Mouse (Mus musculus): ENCODE measurements at regions not wholly inside any gene's neighbourhood (a gene's known extent, or its start where the extent isn't known, plus 50 kb on each side); places are given as distances from the start of the nearest gene placed in this dataset.

DNA sequence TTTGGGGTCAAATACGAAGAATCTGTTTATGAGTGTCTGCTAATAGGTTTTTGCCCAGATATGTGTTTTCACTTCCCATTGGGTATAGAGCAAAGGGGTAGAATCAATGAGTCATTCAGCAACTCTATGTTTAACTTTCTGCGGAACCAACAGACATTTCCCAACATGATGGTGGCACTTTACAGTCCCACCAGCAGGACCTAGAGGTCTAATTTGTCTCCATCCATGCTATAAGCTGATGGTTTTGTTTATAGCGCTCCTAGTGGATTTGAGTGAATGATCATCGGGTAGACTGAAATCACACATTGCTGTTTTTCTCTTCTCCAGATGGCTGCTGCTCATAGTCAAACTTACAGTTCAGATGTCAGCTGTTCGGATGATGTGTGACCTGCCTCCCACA, 99.7 kb upstream of the Arid5b start:
- no peak for ATAC-seq (ENCODE audit: insufficient number of reproducible peaks, low FRiP score, low TSS enrichment, low read depth)
- Histone ChIP-seq H3K4me2 (ENCODE audit: low read depth, severe bottlenecking) (no peak overlapping the region), H3K9ac (ENCODE audit: low read length) (no peak overlapping the region), H3K4me1 (ENCODE audit: control insufficient read depth, insufficient read depth, low read length) (no peaks in the 10 kb centered on the region), H3K27ac (replicated peaks; ENCODE audit: low read depth, low read length) (no peak overlapping the region), H3K4me3 (ENCODE audit: low read depth, low read length) (no peak overlapping the region), H3K9me3 (ENCODE audit: control insufficient read depth, low read length) (no peaks in the 10 kb centered on the region), H3K36me3 (ENCODE audit: control insufficient read depth, insufficient read depth, low read length) (no peaks in the 10 kb centered on the region), H3K27me3 (ENCODE audit: control insufficient read depth, insufficient read depth, low read length) (no peaks in the 10 kb centered on the region)
- DNase-seq (ENCODE audit: low spot score): no peak
- WGBS: 93% methylated on average over 5 of the region's 5 CpGs

DNA sequence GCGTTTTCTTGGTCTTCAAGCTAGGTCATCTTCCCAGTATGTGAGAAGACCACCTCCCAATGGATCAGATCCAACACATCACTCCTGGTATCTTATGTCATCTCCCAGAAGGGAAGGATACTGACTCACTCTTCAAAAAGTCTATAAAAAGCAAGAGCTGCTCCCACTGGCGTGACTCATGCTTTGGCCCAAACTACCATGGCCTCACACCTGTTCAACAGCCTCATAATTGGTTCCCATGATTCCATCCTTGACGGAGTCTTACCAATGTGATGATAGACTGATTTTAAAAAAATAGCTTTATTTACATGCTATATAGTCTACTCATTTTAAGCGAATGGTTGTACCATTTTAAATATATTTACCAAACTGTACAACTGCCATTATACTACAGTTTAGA, 98.9 kb upstream of the Arid5b start:
- Histone ChIP-seq H3K4me3 (ENCODE audit: low read depth, low read length) (no peak overlapping the region), H3K9ac (ENCODE audit: low read length) (no peak overlapping the region), H3K27ac (replicated peaks; ENCODE audit: low read depth, low read length) (no peak overlapping the region), H3K9me3 (ENCODE audit: control insufficient read depth, low read length) (no peaks in the 10 kb centered on the region), H3K4me2 (ENCODE audit: low read depth, severe bottlenecking) (no peak overlapping the region), H3K4me1 (ENCODE audit: control insufficient read depth, insufficient read depth, low read length) (no peaks in the 10 kb centered on the region), H3K36me3 (ENCODE audit: control insufficient read depth, insufficient read depth, low read length) (no peaks in the 10 kb centered on the region), H3K27me3 (ENCODE audit: control insufficient read depth, insufficient read depth, low read length) (no peaks in the 10 kb centered on the region)
- 95% methylated on average over 4 of the region's 4 CpGs for WGBS
- ATAC-seq (ENCODE audit: insufficient number of reproducible peaks, low FRiP score, low TSS enrichment, low read depth) (no peak), DNase-seq (ENCODE audit: low spot score) (no peak)

DNA sequence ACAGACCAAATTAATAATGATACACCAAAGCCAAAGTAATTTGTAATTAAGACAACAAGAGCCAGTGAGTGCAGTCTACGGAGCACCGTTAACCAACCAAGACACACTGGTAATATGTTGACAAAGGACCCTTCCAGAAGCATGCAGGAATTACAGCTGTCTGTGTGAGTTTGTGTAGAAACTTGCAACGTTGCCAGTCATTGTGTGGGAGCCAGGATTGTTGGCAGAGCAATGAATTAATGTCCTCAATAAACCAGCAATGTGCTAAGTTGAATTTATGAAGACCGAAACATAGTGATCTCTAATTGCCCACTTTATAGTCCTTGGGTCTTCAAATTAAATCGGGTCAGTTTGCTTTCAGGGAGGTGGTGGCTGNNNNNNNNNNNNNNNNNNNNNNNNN, 95.3 kb upstream of the Arid5b start:
- Histone ChIP-seq H3K36me3 (ENCODE audit: control insufficient read depth, insufficient read depth, low read length) (no peaks in the 10 kb centered on the region), H3K4me3 (ENCODE audit: low read depth, low read length) (no peak overlapping the region), H3K27me3 (ENCODE audit: control insufficient read depth, insufficient read depth, low read length) (no peaks in the 10 kb centered on the region), H3K9ac (ENCODE audit: low read length) (no peak overlapping the region), H3K27ac (replicated peaks; ENCODE audit: low read depth, low read length) (no peak overlapping the region), H3K4me2 (ENCODE audit: low read depth, severe bottlenecking) (no peak overlapping the region), H3K4me1 (ENCODE audit: control insufficient read depth, insufficient read depth, low read length) (no peaks in the 10 kb centered on the region), H3K9me3 (ENCODE audit: control insufficient read depth, low read length) (no peaks in the 10 kb centered on the region)
- 77% methylated on average over 5 of the region's 5 CpGs for WGBS
- no peak for DNase-seq (ENCODE audit: low spot score)
- ATAC-seq (ENCODE audit: insufficient number of reproducible peaks, low FRiP score, low TSS enrichment, low read depth): no peak

DNA sequence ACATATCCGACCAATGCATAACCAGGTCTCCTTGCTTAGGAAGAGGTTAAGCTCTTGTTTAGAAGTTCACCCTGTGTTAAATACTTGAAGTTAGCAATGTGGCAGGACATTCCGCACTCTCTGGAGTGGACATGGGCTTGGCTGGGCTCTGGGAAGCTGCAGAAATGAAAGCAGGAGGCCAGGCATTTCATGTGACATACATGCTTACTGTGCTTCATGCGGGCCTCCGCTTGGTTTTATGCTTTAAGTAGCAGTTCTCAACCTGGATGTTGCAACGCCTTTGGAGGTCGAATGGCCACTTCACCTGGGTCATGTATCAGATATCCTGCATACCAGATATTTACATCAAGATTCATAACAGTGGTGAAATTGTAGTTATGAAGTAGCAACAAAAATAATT, 93.2 kb upstream of the Arid5b start:
- Histone ChIP-seq H3K27me3 (ENCODE audit: control insufficient read depth, insufficient read depth, low read length) (no peaks in the 10 kb centered on the region), H3K4me1 (ENCODE audit: control insufficient read depth, insufficient read depth, low read length) (no peaks in the 10 kb centered on the region), H3K9me3 (ENCODE audit: control insufficient read depth, low read length) (no peaks in the 10 kb centered on the region), H3K27ac (replicated peaks; ENCODE audit: low read depth, low read length) (no peak overlapping the region), H3K4me3 (ENCODE audit: low read depth, low read length) (no peak overlapping the region), H3K4me2 (ENCODE audit: low read depth, severe bottlenecking) (no peak overlapping the region), H3K9ac (ENCODE audit: low read length) (no peak overlapping the region), H3K36me3 (ENCODE audit: control insufficient read depth, insufficient read depth, low read length) (no peaks in the 10 kb centered on the region)
- DNase-seq (ENCODE audit: low spot score): no peak
- WGBS: 92% methylated on average over 6 of the region's 6 CpGs
- no peak for ATAC-seq (ENCODE audit: insufficient number of reproducible peaks, low FRiP score, low TSS enrichment, low read depth)

DNA sequence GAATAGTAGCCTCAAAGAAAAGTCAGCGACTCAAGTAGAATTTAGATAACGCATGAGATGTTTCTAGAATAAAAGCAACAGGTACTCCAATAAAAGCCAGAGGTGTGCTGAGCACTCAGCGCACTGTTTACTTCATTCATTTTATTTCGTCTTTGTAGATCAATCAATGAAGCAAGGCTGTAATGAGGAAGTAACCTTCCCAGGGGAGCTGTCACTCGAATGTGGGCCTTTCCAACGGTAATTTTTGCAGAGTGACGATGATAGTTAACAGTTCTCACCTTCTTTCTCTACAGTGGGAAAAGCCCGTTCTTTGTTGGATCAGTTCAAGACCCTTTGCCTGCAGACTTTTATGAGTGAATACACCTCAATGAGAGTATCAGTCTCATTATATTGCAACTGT, 92.4 kb upstream of the Arid5b start:
- Histone ChIP-seq H3K27ac (replicated peaks; ENCODE audit: low read depth, low read length) (no peak overlapping the region), H3K9ac (ENCODE audit: low read length) (no peak overlapping the region), H3K9me3 (ENCODE audit: control insufficient read depth, low read length) (no peaks in the 10 kb centered on the region), H3K36me3 (ENCODE audit: control insufficient read depth, insufficient read depth, low read length) (no peaks in the 10 kb centered on the region), H3K4me3 (ENCODE audit: low read depth, low read length) (no peak overlapping the region), H3K4me1 (ENCODE audit: control insufficient read depth, insufficient read depth, low read length) (no peaks in the 10 kb centered on the region), H3K4me2 (ENCODE audit: low read depth, severe bottlenecking) (no peak overlapping the region), H3K27me3 (ENCODE audit: control insufficient read depth, insufficient read depth, low read length) (no peaks in the 10 kb centered on the region)
- ATAC-seq (ENCODE audit: insufficient number of reproducible peaks, low FRiP score, low TSS enrichment, low read depth) (no peak), DNase-seq (ENCODE audit: low spot score) (no peak)
- WGBS: 86% methylated on average over 8 of the region's 8 CpGs

DNA sequence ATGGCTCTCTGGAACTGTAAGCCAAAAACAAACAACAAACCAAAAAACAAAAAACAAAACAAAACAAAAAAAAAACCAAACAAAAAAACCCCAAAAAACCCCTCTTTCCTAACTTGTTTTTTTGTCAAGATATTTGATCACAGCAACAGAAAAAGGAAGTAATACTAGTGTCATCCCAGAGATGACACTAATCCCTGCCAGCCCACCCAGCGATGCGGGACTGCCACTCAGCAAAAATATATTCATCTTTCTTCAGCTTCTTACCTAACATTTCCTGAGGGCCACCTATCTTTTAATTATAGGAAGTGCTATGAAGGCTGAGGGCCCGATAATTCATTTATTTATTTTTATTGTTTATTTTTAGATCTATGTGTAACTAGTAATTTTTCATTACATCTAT, 88.3 kb upstream of the Arid5b start:
- Histone ChIP-seq H3K9ac (ENCODE audit: low read length) (no peak overlapping the region), H3K4me1 (ENCODE audit: control insufficient read depth, insufficient read depth, low read length) (no peaks in the 10 kb centered on the region), H3K27ac (replicated peaks; ENCODE audit: low read depth, low read length) (no peak overlapping the region), H3K27me3 (ENCODE audit: control insufficient read depth, insufficient read depth, low read length) (no peaks in the 10 kb centered on the region), H3K36me3 (ENCODE audit: control insufficient read depth, insufficient read depth, low read length) (no peaks in the 10 kb centered on the region), H3K4me2 (ENCODE audit: low read depth, severe bottlenecking) (no peak overlapping the region), H3K9me3 (ENCODE audit: control insufficient read depth, low read length) (no peaks in the 10 kb centered on the region), H3K4me3 (ENCODE audit: low read depth, low read length) (no peak overlapping the region)
- ATAC-seq (ENCODE audit: insufficient number of reproducible peaks, low FRiP score, low TSS enrichment, low read depth) (no peak), DNase-seq (ENCODE audit: low spot score) (no peak)
- WGBS: 97% methylated on average over 3 of the region's 3 CpGs

DNA sequence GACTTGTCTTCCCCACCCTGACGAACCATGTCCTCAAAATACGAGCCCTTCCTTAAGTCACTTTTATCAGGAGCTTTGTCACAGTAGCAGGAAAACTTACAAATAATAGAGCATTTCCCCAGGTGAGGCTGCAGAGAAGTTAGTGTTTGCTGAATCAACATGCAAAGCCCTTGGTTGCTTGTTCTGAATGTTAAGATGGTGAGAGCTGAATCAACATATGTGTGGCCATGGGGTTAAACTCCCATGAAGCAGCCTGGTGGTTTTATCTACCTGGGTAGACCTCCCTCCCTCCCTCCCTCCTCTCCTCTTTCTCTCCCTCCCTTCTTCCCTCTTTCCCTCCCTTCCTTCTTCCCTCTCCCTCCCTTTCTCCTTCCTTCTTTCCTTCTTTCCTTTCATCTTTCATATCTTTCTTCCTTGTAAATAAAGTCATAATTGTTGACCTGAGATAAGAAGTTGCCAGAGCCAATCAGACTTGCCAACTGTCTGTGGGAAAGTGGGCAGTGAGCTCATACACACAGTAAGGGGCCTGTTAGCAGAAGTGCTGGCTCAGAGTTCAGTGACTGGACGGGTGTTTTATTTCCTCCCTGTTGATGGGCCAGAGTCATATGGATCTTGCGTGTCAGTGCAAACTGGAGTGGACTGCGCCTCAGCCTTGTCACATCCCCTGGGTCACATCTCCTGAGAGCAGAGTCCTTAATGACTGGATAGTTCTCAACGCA, 82.4 kb upstream of the Arid5b start:
- Histone ChIP-seq H3K36me3 (ENCODE audit: control insufficient read depth, insufficient read depth, low read length) (no peaks in the 10 kb centered on the region), H3K9me3 (ENCODE audit: control insufficient read depth, low read length) (no peaks in the 10 kb centered on the region), H3K27ac (replicated peaks; ENCODE audit: low read depth, low read length) (no peak overlapping the region), H3K27me3 (ENCODE audit: control insufficient read depth, insufficient read depth, low read length) (no peaks in the 10 kb centered on the region), H3K4me3 (ENCODE audit: low read depth, low read length) (no peak overlapping the region), H3K4me1 (ENCODE audit: control insufficient read depth, insufficient read depth, low read length) (no peaks in the 10 kb centered on the region), H3K4me2 (ENCODE audit: low read depth, severe bottlenecking) (no peak overlapping the region), H3K9ac (ENCODE audit: low read length) (no peak overlapping the region)
- DNase-seq (ENCODE audit: low spot score): no peak
- WGBS: 83% methylated on average over 6 of the region's 6 CpGs
- ATAC-seq (ENCODE audit: insufficient number of reproducible peaks, low FRiP score, low TSS enrichment, low read depth): no peak

DNA sequence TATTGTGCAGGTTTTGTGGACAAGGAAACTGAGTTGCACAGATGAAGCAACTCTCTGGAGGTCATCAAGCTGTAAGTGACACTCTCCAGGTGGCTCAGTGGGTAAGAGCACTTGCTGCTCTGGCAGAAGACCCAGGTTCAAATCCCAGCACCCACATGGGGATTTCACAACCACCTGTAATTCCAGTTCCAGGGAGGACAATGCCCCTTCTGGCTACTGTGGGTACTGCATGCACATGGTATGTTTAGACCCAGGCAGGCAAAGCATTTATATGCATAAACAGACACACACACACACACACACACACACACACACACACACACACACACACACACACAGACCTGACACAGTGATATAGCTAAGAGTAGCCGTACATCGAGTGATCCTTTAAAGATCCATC, 80.6 kb upstream of the Arid5b start:
- H3K4me3 ChIP-seq (ENCODE audit: low read depth, low read length): no peak overlapping the region
- H3K27me3 ChIP-seq (ENCODE audit: control insufficient read depth, insufficient read depth, low read length): no peaks in the 10 kb centered on the region
- no peak overlapping the region for H3K27ac ChIP-seq (replicated peaks; ENCODE audit: low read depth, low read length)
- 94% methylated on average over 2 of the region's 2 CpGs for WGBS
- no peak for DNase-seq (ENCODE audit: low spot score)
- no peak for ATAC-seq (ENCODE audit: insufficient number of reproducible peaks, low FRiP score, low TSS enrichment, low read depth)
- no peaks in the 10 kb centered on the region; the same call in 1 of the 2 replicates for H3K4me1 ChIP-seq (ENCODE audit: control insufficient read depth, insufficient read depth, low read length)
- H3K4me2 ChIP-seq (ENCODE audit: low read depth, severe bottlenecking): no peak overlapping the region
- H3K36me3 ChIP-seq (ENCODE audit: control insufficient read depth, insufficient read depth, low read length): no peaks in the 10 kb centered on the region
- no peaks in the 10 kb centered on the region for H3K9me3 ChIP-seq (ENCODE audit: control insufficient read depth, low read length)
- no peak overlapping the region for H3K9ac ChIP-seq (ENCODE audit: low read length)

DNA sequence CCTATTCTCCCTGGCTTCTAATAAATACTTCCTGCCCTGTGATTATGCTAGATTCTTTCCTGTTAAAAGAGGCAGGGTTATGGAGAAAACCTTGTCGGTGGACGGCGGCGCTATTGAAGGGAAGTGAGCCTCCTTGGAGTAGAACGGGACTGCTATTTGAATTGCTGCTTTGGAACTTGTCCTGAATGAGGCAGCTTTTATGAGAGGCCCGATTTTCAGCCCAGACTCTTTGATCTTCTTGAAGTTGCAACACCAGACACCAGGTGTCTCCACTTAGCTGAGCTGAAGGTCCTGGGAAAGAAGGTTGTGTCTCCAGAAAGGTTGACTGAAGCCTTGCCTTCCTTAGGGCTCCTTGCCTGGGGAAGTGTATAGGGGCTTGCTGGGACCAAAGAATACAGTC, 78.4 kb upstream of the Arid5b start:
- 7% methylated on average over 6 of the region's 6 CpGs for WGBS
- Histone ChIP-seq H3K27ac (replicated peaks; ENCODE audit: low read depth, low read length) (peak overlapping the region; percentile 76), H3K4me2 (ENCODE audit: low read depth, severe bottlenecking) (no peak overlapping the region), H3K9ac (ENCODE audit: low read length) (no peak overlapping the region), H3K36me3 (ENCODE audit: control insufficient read depth, insufficient read depth, low read length) (no peaks in the 10 kb centered on the region), H3K9me3 (ENCODE audit: control insufficient read depth, low read length) (no peaks in the 10 kb centered on the region), H3K27me3 (ENCODE audit: control insufficient read depth, insufficient read depth, low read length) (no peaks in the 10 kb centered on the region), H3K4me3 (ENCODE audit: low read depth, low read length) (no peak overlapping the region), H3K4me1 (ENCODE audit: control insufficient read depth, insufficient read depth, low read length) (no peaks in the 10 kb centered on the region; the same call in 1 of the 2 replicates)
- DNase-seq (ENCODE audit: low spot score) (peak; percentile 75), ATAC-seq (ENCODE audit: insufficient number of reproducible peaks, low FRiP score, low TSS enrichment, low read depth) (0 out of 2 replicates have a peak, but pooled peaks have one; percentile 24)
